Mouse (Mus musculus): Measurements from ENCODE around the gene Hist1h2bg. TPM values are rescaled to one million over a fixed set of nuclear protein-coding genes. Genes with fewer than 3 reads are reported as not detected.
A peak's percentile ranks its signal among the peaks of the same experiment; 100 is the strongest.
"Not testable (repeated sequence)": the region's sequence is repeated elsewhere in the genome, so short reads cannot be mapped to it uniquely, and the experiment has no call there.

Hist1h2bg gene
- polyA plus RNA-seq, 1 experiment from 2014 or later: 17.0 TPM

- Histone ChIP-seq H3K36me3 (no peaks in the 10 kb centered on the region), H3K27me3 (replicated peaks) (no peaks in the 10 kb centered on the region), H3K27ac (peak overlapping the region; percentile 98), H3K9me3 (no peaks in the 10 kb centered on the region), H3K4me3 (replicated peaks) (peak overlapping the region; percentile 50), H3K9ac (peak overlapping the region; percentile 39; the same call in 1 of the 2 replicates), H3K4me2 (peak overlapping the region; percentile 70), H3K4me1 (peaks cover 20% of the 10 kb centered on the region)
- 15% methylated on average over 9 of the region's 9 CpGs for WGBS
- no peak for ATAC-seq (ENCODE audit: insufficient read depth, low FRiP score, low read depth)
Observed at GRCm38 (mm10) chr13:23532262-23533075, 38.7 kb upstream of the Hist1h2bg start.

- peaks cover 21% of the 10 kb centered on the region for H3K4me1 ChIP-seq
- H3K4me2 ChIP-seq: peak within 1 kb of the TSS; percentile 70
- H3K9me3 ChIP-seq; H3K27me3 ChIP-seq (replicated peaks); H3K36me3 ChIP-seq: not testable (repeated sequence)
- peak within 1 kb of the TSS; percentile 50 for H3K4me3 ChIP-seq (replicated peaks)
- peak; percentile 57 for ATAC-seq (ENCODE audit: insufficient read depth, low FRiP score, low read depth)
- WGBS: under 1% methylated on average over 32 of the region's 53 CpGs
- peak within 1 kb of the TSS; percentile 34; the same call in 1 of the 2 replicates for H3K9ac ChIP-seq
- H3K27ac ChIP-seq: peak within 1 kb of the TSS; percentile 98
Observed at GRCm38 (mm10) chr13:23533560-23534367, 37.4 kb upstream of the Hist1h2bg start, which contains the start of gene Hist1h2af. Gene Hist1h2af (plus strand): TSS chr13:23533906.

- ATAC-seq (ENCODE audit: insufficient read depth, low FRiP score, low read depth): 0 out of 2 replicates have a peak, but pooled peaks have one; percentile 11
Observed at GRCm38 (mm10) chr13:23534368-23535131, 36.6 kb upstream of the Hist1h2bg start.

GRCm38 (mm10) chr13:23535137-23536075 is 35.8 kb upstream of the Hist1h2bg start, which contains the start of gene Hist1h3g:
Gene Hist1h3g (plus strand): TSS chr13:23535422.
- Histone ChIP-seq H3K4me1 (peaks cover 17% of the 10 kb centered on the region), H3K4me3 (replicated peaks) (peak within 1 kb of the TSS; percentile 50), H3K27ac (peak within 1 kb of the TSS; percentile 87), H3K9ac (peak within 1 kb of the TSS; percentile 32; the same call in 1 of the 2 replicates), H3K4me2 (peak within 1 kb of the TSS; percentile 70)
- H3K36me3 ChIP-seq; H3K9me3 ChIP-seq; H3K27me3 ChIP-seq (replicated peaks): not testable (repeated sequence)
- ATAC-seq (ENCODE audit: insufficient read depth, low FRiP score, low read depth): peak; percentile 88
- WGBS: under 1% methylated on average over 52 of the region's 62 CpGs

More at GRCm38 (mm10) chr13:23534368-23535131, 36.6 kb upstream of the Hist1h2bg start:
- Histone ChIP-seq H3K9ac (peak overlapping the region; percentile 1; the same call in 1 of the 2 replicates), H3K4me3 (replicated peaks) (peak overlapping the region; percentile 50), H3K9me3 (no peaks in the 10 kb centered on the region), H3K4me2 (peak overlapping the region; percentile 70), H3K27ac (peak overlapping the region; percentile 87), H3K27me3 (replicated peaks) (no peaks in the 10 kb centered on the region), H3K36me3 (no peaks in the 10 kb centered on the region), H3K4me1 (peaks cover 17% of the 10 kb centered on the region)
- WGBS: under 1% methylated on average over 15 of the region's 15 CpGs

GRCm38 (mm10) chr13:23536076-23536822 is 34.9 kb upstream of the Hist1h2bg start:
- no peaks in the 10 kb centered on the region for H3K9me3 ChIP-seq
- peak overlapping the region; percentile 35 for H3K4me3 ChIP-seq (replicated peaks)
- peak overlapping the region; percentile 9; the same call in 1 of the 2 replicates for H3K9ac ChIP-seq
- H3K27me3 ChIP-seq (replicated peaks): no peaks in the 10 kb centered on the region
- WGBS: 14% methylated on average over 7 of the region's 7 CpGs
- peaks cover 17% of the 10 kb centered on the region for H3K4me1 ChIP-seq
- H3K36me3 ChIP-seq: no peaks in the 10 kb centered on the region
- no peak for ATAC-seq (ENCODE audit: insufficient read depth, low FRiP score, low read depth)
- peak overlapping the region; percentile 68 for H3K27ac ChIP-seq
- peak overlapping the region; percentile 70 for H3K4me2 ChIP-seq

GRCm38 (mm10) chr13:23537006-23537710 is 34.0 kb upstream of the Hist1h2bg start:
- H3K27me3 ChIP-seq (replicated peaks): no peaks in the 10 kb centered on the region
- H3K9me3 ChIP-seq: no peaks in the 10 kb centered on the region
- no peaks in the 10 kb centered on the region for H3K36me3 ChIP-seq
- no peak overlapping the region; the same call in 1 of the 2 replicates for H3K27ac ChIP-seq
- H3K4me1 ChIP-seq: peaks cover 16% of the 10 kb centered on the region
- 68% methylated on average over 3 of the region's 3 CpGs for whole genome bisulfite sequencing
- H3K9ac ChIP-seq: no peak overlapping the region
- H3K4me3 ChIP-seq (replicated peaks): peak overlapping the region; percentile 8; the same call in 1 of the 2 replicates
- no peak for ATAC-seq (ENCODE audit: insufficient read depth, low FRiP score, low read depth)
- peak overlapping the region; percentile 70 for H3K4me2 ChIP-seq

GRCm38 (mm10) chr13:23538249-23538648 is 32.9 kb upstream of the Hist1h2bg start:
- 64% methylated on average over 5 of the region's 5 CpGs for WGBS
- no peaks in the 10 kb centered on the region for H3K27me3 ChIP-seq (replicated peaks)
- no peak overlapping the region for H3K27ac ChIP-seq
- H3K4me2 ChIP-seq: no peak overlapping the region
- H3K9ac ChIP-seq: no peak overlapping the region
- H3K4me1 ChIP-seq: peaks cover 7% of the 10 kb centered on the region; the same call in 1 of the 2 replicates
- no peaks in the 10 kb centered on the region for H3K9me3 ChIP-seq
- ATAC-seq (ENCODE audit: insufficient read depth, low FRiP score, low read depth): no peak
- H3K4me3 ChIP-seq (replicated peaks): no peak overlapping the region
- H3K36me3 ChIP-seq: no peaks in the 10 kb centered on the region

- not testable (repeated sequence) for H3K36me3 ChIP-seq, H3K9ac ChIP-seq
Observed at GRCm38 (mm10) chr13:23539821-23540220, 31.4 kb upstream of the Hist1h2bg start.

GRCm38 (mm10) chr13:23541497-23541896 is 29.7 kb upstream of the Hist1h2bg start:
- ATAC-seq (ENCODE audit: insufficient read depth, low FRiP score, low read depth): no peak
- Histone ChIP-seq H3K27ac (no peak overlapping the region), H3K4me2 (no peak overlapping the region), H3K4me1 (peaks cover 5% of the 10 kb centered on the region; the same call in 1 of the 2 replicates), H3K4me3 (replicated peaks) (no peak overlapping the region), H3K9me3 (no peaks in the 10 kb centered on the region), H3K9ac (no peak overlapping the region), H3K36me3 (no peaks in the 10 kb centered on the region), H3K27me3 (replicated peaks) (no peaks in the 10 kb centered on the region)
- 86% methylated on average over 3 of the region's 3 CpGs for WGBS

More at GRCm38 (mm10) chr13:23539821-23540220, 31.4 kb upstream of the Hist1h2bg start:
- not testable (repeated sequence) for ATAC-seq (ENCODE audit: insufficient read depth, low FRiP score, low read depth); H3K9me3 ChIP-seq; H3K4me3 ChIP-seq (replicated peaks); H3K27ac ChIP-seq; H3K4me1 ChIP-seq; H3K4me2 ChIP-seq; H3K27me3 ChIP-seq (replicated peaks)
- 57% methylated on average over 1 of the region's 1 CpGs for WGBS
